Mouse (Mus musculus) WW6 (cell line): ENCODE measurements around the gene Lyar.

Experiments used
- DNase-seq: peaks from one replicate; pipeline ENCODE4 v3.0.0-alpha.2; 2013; ENCODE audit warnings: low read depth, low spot score

The Lyar gene

GRCm38 (mm10) chr5:38255644-38256043 is 35.4 kb downstream of the Lyar start:
- no peak for DNase-seq

- DNase-seq: no peak
These were observed 36.3 kb downstream of the Lyar start for GRCm38 (mm10) chr5:38256551-38256950.

- DNase-seq: no peak
These were observed 37.9 kb downstream of the Lyar start for GRCm38 (mm10) chr5:38258034-38258772.

- no peak for DNase-seq
These were observed 38.5 kb downstream of the Lyar start for GRCm38 (mm10) chr5:38258773-38259146.

GRCm38 (mm10) chr5:38259455-38260106 is 39.3 kb downstream of the Lyar start:
- no peak for DNase-seq

GRCm38 (mm10) chr5:38260107-38260682 is 39.9 kb downstream of the Lyar start, which contains the start of gene Tmem128:
Tmem128 (plus strand) TSS chr5:38260185.
- DNase-seq: no peak

GRCm38 (mm10) chr5:38270942-38271341 is 50.7 kb downstream of the Lyar start:
- DNase-seq: no peak

GRCm38 (mm10) chr5:38273831-38274230 is 53.6 kb downstream of the Lyar start:
- DNase-seq: no peak

- DNase-seq: no peak
These were observed 55.5 kb downstream of the Lyar start, which contains the start of gene Otop1 for GRCm38 (mm10) chr5:38275771-38276170. Otop1 (plus strand) TSS chr5:38275972.

GRCm38 (mm10) chr5:38276451-38276850 is 56.2 kb downstream of the Lyar start:
- DNase-seq: no peak

- DNase-seq: no peak
These were observed 57.0 kb downstream of the Lyar start for GRCm38 (mm10) chr5:38277098-38277866.

- no peak for DNase-seq
These were observed 57.8 kb downstream of the Lyar start for GRCm38 (mm10) chr5:38277936-38278600.

GRCm38 (mm10) chr5:38280075-38280474 is 59.8 kb downstream of the Lyar start:
- DNase-seq: no peak
